Mouse (Mus musculus) pancreas, adult 10 weeks (tissue): ENCODE data around the gene Ppp1cc. TPM values are rescaled to one million over a fixed set of nuclear protein-coding genes. Genes with fewer than 3 reads are reported as not detected.

Experiments used
- polyA plus RNA-seq: library from polyadenylated mRNA; stranded (reverse); fragments of 350-450 nt; fragmentation: Illumina TruSeq; extraction: RNeasy Lipid Tissue Mini Kit (QIAGEN cat#74804); gene quantifications from one replicate; pipeline ENCODE4 v1.2.3, GENCODE M21; 2015; ENCODE audit warnings: low read depth, low replicate concordance; ENCODE audit not compliant: insufficient read depth

The Ppp1cc gene
- 33.8 TPM for polyA plus RNA-seq

DNA sequence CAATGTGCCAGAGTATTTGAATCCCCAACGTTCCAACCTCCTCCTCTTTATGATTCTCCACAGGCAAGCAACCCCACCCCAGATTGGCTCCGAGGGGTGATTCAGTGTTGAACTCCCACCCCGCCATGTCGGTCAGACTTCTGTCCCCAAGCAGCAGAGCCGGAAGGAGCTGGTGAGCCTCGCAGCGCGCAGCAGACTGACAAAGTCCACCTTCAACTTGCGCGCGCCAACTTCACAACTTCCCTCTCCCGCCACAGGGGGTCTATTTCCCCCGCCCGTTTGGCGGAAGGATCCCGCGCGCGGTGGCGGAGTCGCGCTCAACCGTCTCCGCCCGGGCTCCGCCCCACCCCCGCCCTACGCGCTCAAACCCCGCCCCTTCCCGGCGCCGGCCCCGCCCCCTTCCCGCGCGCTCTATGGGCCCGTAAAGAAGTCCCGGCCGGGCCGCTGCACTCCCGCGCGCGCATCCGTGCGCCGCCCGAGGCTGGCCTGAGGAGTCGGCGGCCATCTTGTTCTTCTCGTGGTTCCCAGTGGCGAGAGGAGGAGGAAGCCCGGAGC, at the start of gene Ppp1cc:
TSS of gene Ppp1cc (plus strand) at position 452 of the 555 bp plus-strand sequence.

GRCm38 (mm10) chr5:122140723-122141122, 17.4 kb upstream of the Ppp1cc start, which contains the start of gene Ccdc63:
Gene Ccdc63, minus strand, starts transcription at chr5:122140823.

DNA sequence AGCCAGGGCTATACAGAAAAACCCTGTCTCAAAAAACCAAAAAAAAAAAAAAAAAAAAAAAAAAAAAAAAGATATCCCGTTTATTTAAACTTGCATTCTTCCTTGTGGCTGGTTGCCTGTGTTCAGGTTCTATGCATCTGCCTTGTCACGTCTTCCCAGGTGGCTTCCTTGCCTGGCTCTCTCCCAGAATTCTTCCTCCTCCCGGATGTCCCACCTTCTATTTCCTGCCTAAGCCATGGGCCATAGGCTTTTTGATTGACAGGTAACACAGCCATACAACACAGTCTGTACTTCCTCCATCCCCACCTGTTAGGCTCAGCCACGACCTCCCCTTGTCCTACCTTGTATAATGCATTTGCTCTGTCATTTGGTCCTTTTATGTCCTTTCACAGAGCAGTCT, 48.4 kb downstream of the Ppp1cc start, which contains the start of gene Hvcn1:
TSS of gene Hvcn1 (plus strand) at position 330 of the 400 bp plus-strand sequence.

Other genes starting within 250 kb of the Ppp1cc start
- gene Cux2, start 108.2 kb upstream of the Ppp1cc start, polyA plus RNA-seq: 1.5 TPM
- gene Myl2, start 57.3 kb upstream of the Ppp1cc start, polyA plus RNA-seq: not detected
- not detected for gene Ccdc63, start 17.5 kb upstream of the Ppp1cc start, polyA plus RNA-seq
- 1.2 TPM for gene Hvcn1, start 48.5 kb downstream of the Ppp1cc start, polyA plus RNA-seq
- 4.2 TPM for gene Tctn1, start 106.2 kb downstream of the Ppp1cc start, polyA plus RNA-seq
- gene Pptc7, start 126.1 kb downstream of the Ppp1cc start, polyA plus RNA-seq: 4.4 TPM
- gene Rad9b, start 196.0 kb downstream of the Ppp1cc start, polyA plus RNA-seq: 2.9 TPM
- gene Vps29, start 196.1 kb downstream of the Ppp1cc start, polyA plus RNA-seq: 18.9 TPM
- gene Gpn3, start 213.6 kb downstream of the Ppp1cc start, polyA plus RNA-seq: 4.8 TPM
- gene Fam216a, start 214.1 kb downstream of the Ppp1cc start, polyA plus RNA-seq: 3.3 TPM
- gene Arpc3, start 233.6 kb downstream of the Ppp1cc start, polyA plus RNA-seq: 50.4 TPM